Mouse (Mus musculus) ES-E14 (cell line): ENCODE data around the gene Tmem150b. TPM values are rescaled to one million over a fixed set of nuclear protein-coding genes. Genes with fewer than 3 reads are reported as not detected.

Source experiments
- DNase-seq: peaks from one replicate; pipeline ENCODE4 v3.0.0-alpha.2; 2013; ENCODE audit warnings: low read depth, low spot score
- H3K27ac ChIP-seq: 2 replicates; pipeline ENCODE4 v1.5.1; 2012; ENCODE audit warnings: low read depth, mild to moderate bottlenecking, low read length, moderate library complexity, mixed read lengths; ENCODE audit not compliant: poor library complexity, insufficient read depth, severe bottlenecking
- H3K36me3 ChIP-seq: 2 replicates; pipeline ENCODE4 v1.6.1; 2012; ENCODE audit warnings: mild to moderate bottlenecking, low read length, moderate library complexity, mixed read lengths; ENCODE audit not compliant: control insufficient read depth, poor library complexity, insufficient read depth, severe bottlenecking
- H3K4me1 ChIP-seq, 2 experiments: fragments of 150-350 bp in 1 of 2; sonication (generic) in 1 of 2; 2 replicates each; pipeline ENCODE4 v1.6.1; 2012; ENCODE audit warnings: low read length in 2 of 2, mild to moderate bottlenecking in 1 of 2, mixed read lengths in 1 of 2; ENCODE audit not compliant: control insufficient read depth in 2 of 2, insufficient read depth in 2 of 2, poor library complexity in 1 of 2
- H3K4me3 ChIP-seq, 2 experiments: fragments of 150-350 bp in 1 of 2; sonication (generic) in 1 of 2; 2 replicates each; pipeline ENCODE4 v1.5.1; 2012; ENCODE audit warnings: low read length in 2 of 2, low read depth in 1 of 2, mild to moderate bottlenecking in 1 of 2, mixed read lengths in 1 of 2; ENCODE audit not compliant: insufficient read depth in 1 of 2, poor library complexity in 1 of 2, severe bottlenecking in 1 of 2
- H3K9ac ChIP-seq: 2 replicates; pipeline ENCODE4 v1.6.1; 2012; ENCODE audit warnings: low read depth, mild to moderate bottlenecking, low read length, mixed read lengths; ENCODE audit not compliant: poor library complexity, insufficient read depth, severe bottlenecking
- H3K9me3 ChIP-seq: fragments of 150-350 bp; sonication (generic); 2 replicates; pipeline ENCODE4 v1.6.1; 2012; ENCODE audit warnings: low read depth, mild to moderate bottlenecking, low read length; ENCODE audit not compliant: control insufficient read depth, insufficient read depth
- CHD2 ChIP-seq: IDR thresholded peaks from 2 replicates; pipeline ENCODE4 v1.6.1; 2014; ENCODE audit warnings: mild to moderate bottlenecking, low read depth, low read length, inconsistent platforms
- HCFC1 ChIP-seq: IDR thresholded peaks from 2 replicates; pipeline ENCODE4 v1.6.1; 2012; ENCODE audit warnings: low read length, inconsistent platforms, borderline replicate concordance; ENCODE audit not compliant: insufficient read depth
- MAFK ChIP-seq: IDR thresholded peaks from 2 replicates; pipeline ENCODE4 v1.6.1; 2014; ENCODE audit warnings: mild to moderate bottlenecking, low read depth, low read length, inconsistent platforms; ENCODE audit not compliant: insufficient read depth
- ZC3H11A ChIP-seq: IDR thresholded peaks from 2 replicates; pipeline ENCODE4 v1.6.1; 2012; ENCODE audit warnings: low read depth, mild to moderate bottlenecking, inconsistent platforms, low read length, borderline replicate concordance
- ZNF384 ChIP-seq: IDR thresholded peaks from 2 replicates; pipeline ENCODE4 v1.6.1; 2012; ENCODE audit warnings: low read depth, low read length, inconsistent platforms
- in situ Hi-C, 2 experiments: fragments of 600-800 bp; cut with MboI; formaldehyde crosslinking; loops; one replicate each; pipeline ENCODE4 v1.15.1; 2025; ENCODE audit warnings: low sequenced_read_pairs in 2 of 2, inconsistent platforms in 1 of 2; ENCODE audit not compliant: unreplicated experiment in 2 of 2
- total RNA-seq: library from RNA; depleted of rRNA; stranded (reverse); fragments of 300-350 nt; gene quantifications from 2 replicates; pipeline ENCODE4 v1.2.3, GENCODE M21; 2012

Gene Tmem150b
- total RNA-seq, 1 experiment: 0.94 TPM

DNA sequence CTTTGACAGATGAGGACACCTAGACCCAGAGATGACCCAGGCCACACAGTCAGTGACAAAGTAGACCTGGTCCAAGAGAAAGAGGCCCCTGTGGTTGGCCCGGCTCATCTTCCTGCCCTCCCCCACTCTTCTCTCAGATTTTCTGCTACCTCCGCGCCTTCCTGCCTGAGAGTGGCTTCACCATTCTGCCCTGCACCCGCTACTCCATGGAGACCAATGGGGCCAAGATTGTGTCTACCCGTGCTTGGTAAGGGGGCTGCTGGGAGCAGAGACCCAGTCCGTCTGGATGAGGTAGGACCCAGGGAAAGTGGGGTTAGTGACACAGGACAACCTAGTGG, 17.4 kb upstream of the Tmem150b start:
- DNase-seq: no peak
- Histone ChIP-seq H3K9ac (no peak overlapping the region), H3K27ac (no peak overlapping the region)

GRCm38 (mm10) chr7:4741672-4742481, 16.8 kb upstream of the Tmem150b start:
- Histone ChIP-seq H3K4me1 (peaks cover 0 to 22% of the 10 kb centered on the region in 2 experiments; a peak in 1 of 4 replicates), H3K27ac (no peak overlapping the region), H3K4me3 (peak overlapping the region; percentile 90 to 95; a peak in 2 of 4 replicates), H3K9ac (no peak overlapping the region; the same call in 1 of the 2 replicates), H3K9me3 (no peaks in the 10 kb centered on the region), H3K36me3 (peaks cover 41% of the 10 kb centered on the region)
- DNase-seq: no peak
- in situ Hi-C loops: no loop called here
- TF ChIP-seq ZNF384 (no peak), HCFC1 (no peak), ZC3H11A (no peak), MAFK (no peak)

More for the DNA sequence above, 17.4 kb upstream of the Tmem150b start:
- H3K4me1 ChIP-seq: peaks cover 0 to 24% of the 10 kb centered on the region in 2 experiments; a peak in 1 of 4 replicates
- no peaks in the 10 kb centered on the region for H3K9me3 ChIP-seq
- no peak for TF ChIP-seq CHD2
- TF ChIP-seq HCFC1: no peak
- TF ChIP-seq ZC3H11A: no peak
- no peak for TF ChIP-seq MAFK
- no peak for TF ChIP-seq ZNF384
- H3K36me3 ChIP-seq: peaks cover 41% of the 10 kb centered on the region
- no peak overlapping the region for H3K4me3 ChIP-seq
- in situ Hi-C loops: no loop called here

GRCm38 (mm10) chr7:4741151-4741550, 16.1 kb upstream of the Tmem150b start:
- Histone ChIP-seq H3K9me3 (no peaks in the 10 kb centered on the region), H3K27ac (peak overlapping the region; percentile 63; the same call in 1 of the 2 replicates), H3K4me1 (peaks cover 0 to 16% of the 10 kb centered on the region in 2 experiments; a peak in 1 of 4 replicates), H3K36me3 (peaks cover 35% of the 10 kb centered on the region), H3K9ac (peak overlapping the region; percentile 94; the same call in 1 of the 2 replicates), H3K4me3 (peak overlapping the region; percentile 90 to 95)
- DNase-seq: peak; percentile 85
- TF ChIP-seq ZNF384 (no peak), ZC3H11A (no peak), CHD2 (no peak), MAFK (no peak), HCFC1 (no peak)
- in situ Hi-C loops: no loop called here

- in situ Hi-C loops: no loop called here
- TF ChIP-seq CHD2 (no peak), ZNF384 (no peak), HCFC1 (no peak), ZC3H11A (no peak), MAFK (no peak)
- Histone ChIP-seq H3K9ac (peak overlapping the region; percentile 94), H3K36me3 (peaks cover 28% of the 10 kb centered on the region), H3K27ac (peak overlapping the region; percentile 63), H3K9me3 (no peaks in the 10 kb centered on the region), H3K4me1 (peaks cover 0 to 11% of the 10 kb centered on the region in 2 experiments; a peak in 1 of 4 replicates), H3K4me3 (peak overlapping the region; percentile 90 to 95)
- DNase-seq: no peak
These were observed 15.3 kb upstream of the Tmem150b start for GRCm38 (mm10) chr7:4740309-4740727.
